Mouse (Mus musculus) layer of hippocampus, postnatal 25 days (tissue): ENCODE results near the gene Olfr648. TPM values are rescaled to one million over a fixed set of nuclear protein-coding genes. Genes with fewer than 3 reads are reported as not detected.
A peak's percentile ranks its signal among the peaks of the same experiment; 100 is the strongest.

Experiments
- DNase-seq, 2 experiments: peaks; one replicate each; pipeline ENCODE4 v3.0.0; 2022; ENCODE audit warnings: mixed read lengths in 2 of 2, low spot score in 1 of 2; ENCODE audit errors: extremely low spot score in 1 of 2
- total RNA-seq, 2 experiments: library from RNA; stranded (reverse); gene quantifications; 2 replicates each; pipeline ENCODE4 v1.2.3; 2021

Gene Olfr648
- total RNA-seq = under 1 TPM; 0.10 to 0.23 TPM

- DNase-seq = no peak
Observed at GRCm38 (mm10) chr7:104183292-104183691, at the start of gene Olfr648. Gene Olfr648 (minus strand): TSS chr7:104183392.

DNA sequence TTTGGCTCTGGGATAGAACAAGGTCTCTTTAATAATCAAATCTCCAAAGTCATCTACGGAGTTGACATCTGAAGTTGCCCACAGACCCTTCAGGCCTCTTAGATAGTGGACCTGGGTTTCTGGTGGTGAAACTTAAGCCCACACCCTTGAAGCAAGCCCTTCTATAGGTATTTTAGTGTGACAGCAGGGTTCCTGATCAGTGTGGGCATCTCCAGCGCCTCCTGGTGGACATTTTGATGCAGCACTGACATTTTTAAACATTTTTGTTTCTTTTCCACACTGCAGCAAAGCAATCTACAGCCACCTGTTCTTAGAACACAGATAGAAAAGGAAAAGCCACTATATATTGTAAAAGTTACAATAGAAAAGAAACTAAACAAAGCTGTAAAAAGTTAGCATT, 48.0 kb upstream of the Olfr648 start:
- DNase-seq = peak in 1 of 2 experiments; percentile 17

- peak in 1 of 2 experiments; percentile 10 for DNase-seq
Observed at GRCm38 (mm10) chr7:104218701-104219569, 35.7 kb upstream of the Olfr648 start, which contains the start of gene Trim6. Gene Trim6 (plus strand): TSS chr7:104218793.

- DNase-seq = no peak
Observed at GRCm38 (mm10) chr7:104217881-104218280, 34.7 kb upstream of the Olfr648 start.

GRCm38 (mm10) chr7:104216011-104216535, 32.9 kb upstream of the Olfr648 start:
- DNase-seq = no peak

DNA sequence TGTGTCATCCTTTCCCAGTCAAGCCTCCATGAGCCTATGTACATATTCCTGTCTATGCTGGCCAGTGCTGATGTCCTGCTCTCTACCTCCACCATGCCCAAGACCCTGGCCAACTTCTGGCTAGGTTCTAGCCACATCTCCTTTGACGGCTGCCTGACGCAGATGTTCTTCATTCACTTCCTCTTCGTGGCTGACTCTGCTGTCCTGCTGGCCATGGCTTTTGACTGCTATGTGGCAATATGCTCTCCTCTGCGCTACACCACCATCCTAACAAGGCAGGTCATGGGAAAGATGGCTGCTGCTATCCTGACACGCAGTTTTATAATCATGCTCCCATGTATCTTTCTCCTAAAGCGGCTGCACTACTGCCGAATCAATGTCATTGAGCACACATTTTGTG, 23.0 kb upstream of the Olfr648 start:
- no peak for DNase-seq

DNA sequence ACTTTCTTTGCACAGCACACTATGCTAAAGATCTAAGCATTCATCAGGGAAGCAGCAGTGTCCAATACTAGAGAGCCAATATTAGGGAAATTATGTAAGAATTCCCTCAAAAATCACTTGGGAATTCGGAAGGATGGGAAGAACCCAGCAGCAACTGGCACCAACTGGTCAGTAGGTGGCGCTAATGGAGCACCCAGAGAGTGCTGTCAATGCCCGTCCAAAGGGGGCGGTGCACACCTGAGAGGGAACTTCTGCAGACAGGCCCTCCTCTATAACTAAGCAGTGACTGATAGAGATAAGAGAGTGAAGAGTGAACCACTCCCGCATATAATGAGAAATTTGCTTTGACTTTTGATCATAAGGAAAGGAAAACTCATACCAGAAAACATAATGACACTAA, 16.6 kb upstream of the Olfr648 start:
- peak; percentile 13 to 65 for DNase-seq

DNA sequence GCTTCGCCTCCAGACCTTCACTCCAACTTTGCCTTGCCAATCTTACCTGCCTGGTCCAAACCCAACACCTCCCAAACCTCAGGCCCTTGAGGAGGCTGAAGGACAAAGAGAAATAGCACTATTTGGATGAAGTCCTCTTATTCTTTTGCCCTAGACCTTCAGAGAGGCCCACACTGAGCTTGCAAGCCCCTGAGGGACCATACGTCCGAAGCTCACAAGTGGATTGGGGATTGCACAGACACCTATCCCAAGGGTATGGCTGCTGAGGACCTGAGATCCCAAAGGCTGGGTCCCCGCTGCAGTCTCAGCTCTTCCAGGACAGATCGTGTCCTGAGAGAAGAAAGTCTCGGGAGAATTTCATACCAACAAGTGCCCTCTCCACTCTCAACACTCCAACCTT, 12.7 kb upstream of the Olfr648 start, which contains the start of gene Olfr649:
Olfr649 (minus strand) TSS at position 101 of the 400 bp plus-strand sequence.
- no peak for DNase-seq

GRCm38 (mm10) chr7:104191275-104191674, 8.1 kb upstream of the Olfr648 start:
- DNase-seq = no peak

- no peak for DNase-seq
Observed at GRCm38 (mm10) chr7:104179074-104179473, 4.1 kb downstream of the Olfr648 start.

DNA sequence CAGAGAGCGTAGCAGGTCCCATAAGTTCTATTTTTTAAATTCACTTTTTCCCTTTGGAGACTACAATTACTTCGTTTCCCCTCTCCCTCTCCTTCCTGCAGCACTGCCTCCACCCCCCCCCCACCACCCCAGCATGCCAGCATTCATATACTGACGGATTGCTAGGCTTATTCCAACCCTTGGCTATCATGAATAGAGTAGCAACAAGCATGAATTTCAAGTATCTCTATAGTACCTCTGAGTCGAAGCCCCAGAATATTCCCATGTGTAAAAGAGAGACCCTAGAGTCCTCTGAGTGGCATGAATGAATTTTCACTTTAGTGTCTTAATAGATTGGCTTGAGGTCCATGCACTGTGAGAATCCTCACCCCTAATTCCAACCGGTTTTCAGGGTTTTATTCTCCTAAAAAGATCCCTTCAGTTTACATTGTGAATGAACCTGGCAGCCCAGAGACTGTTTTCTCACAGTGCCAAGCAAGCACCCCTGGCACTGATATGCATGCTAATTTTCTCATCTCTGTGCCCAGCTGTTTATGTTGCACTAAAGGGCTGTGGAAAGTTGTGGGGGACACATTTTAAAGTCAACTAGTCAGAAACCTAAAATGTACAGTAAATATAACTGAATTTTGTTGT, 4.7 kb downstream of the Olfr648 start:
- DNase-seq = no peak

- DNase-seq = no peak
Observed at GRCm38 (mm10) chr7:104175085-104175484, 8.1 kb downstream of the Olfr648 start.

GRCm38 (mm10) chr7:104169634-104170204, 13.5 kb downstream of the Olfr648 start:
- no peak for DNase-seq

GRCm38 (mm10) chr7:104167105-104167504, 16.1 kb downstream of the Olfr648 start:
- no peak for DNase-seq

- DNase-seq = no peak
Observed at GRCm38 (mm10) chr7:104150456-104150855, 32.7 kb downstream of the Olfr648 start, which contains the start of gene Ubqlnl. Gene Ubqlnl (minus strand): TSS chr7:104150556.

GRCm38 (mm10) chr7:104143179-104143578, 40.0 kb downstream of the Olfr648 start, which contains the start of gene Ubqln3:
Gene Ubqln3 (minus strand): TSS chr7:104143279.
- no peak for DNase-seq

DNA sequence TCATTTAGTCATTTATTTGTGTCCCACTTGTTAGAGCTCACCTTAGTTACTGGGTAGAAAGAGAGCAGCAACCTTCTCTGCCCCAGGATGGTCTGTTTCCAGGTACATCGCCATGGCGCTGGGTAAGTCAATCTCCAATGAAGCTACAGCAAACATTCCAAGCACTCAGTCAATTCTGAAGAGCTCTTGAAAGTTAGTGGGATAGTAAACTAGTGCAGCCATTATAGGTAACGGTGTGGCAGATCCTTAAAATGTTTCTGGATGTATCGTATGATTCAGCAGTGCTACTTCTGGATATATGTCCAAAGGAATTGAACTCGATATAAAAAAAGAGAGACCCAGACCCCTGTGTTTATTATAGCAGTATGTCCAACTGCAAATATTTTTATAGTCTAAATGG, 45.9 kb downstream of the Olfr648 start, which contains the start of gene Olfr643:
Olfr643 (minus strand) TSS at position 101 of the 400 bp plus-strand sequence.
- DNase-seq = no peak

DNA sequence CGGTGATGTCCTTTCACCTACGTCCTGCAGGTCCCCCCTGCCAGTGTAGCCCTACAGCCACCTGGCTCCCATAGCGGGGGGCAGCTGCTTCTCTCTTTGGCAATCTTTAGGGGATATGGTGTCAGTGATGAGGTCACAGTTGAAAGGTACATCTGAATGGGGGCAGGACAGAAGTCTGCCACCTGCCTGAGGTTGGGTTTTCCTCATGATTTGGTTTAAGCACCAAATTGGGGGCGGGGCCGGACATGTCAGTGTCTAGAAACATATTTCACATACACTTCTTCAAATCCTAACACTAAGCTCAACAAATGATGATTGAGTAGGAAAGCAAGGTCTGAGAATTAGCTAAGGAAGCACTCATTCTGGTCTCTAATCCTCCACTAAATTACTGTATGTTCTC, 53.5 kb downstream of the Olfr648 start, which contains the start of gene Ubqln5:
Ubqln5 (minus strand) TSS at position 101 of the 400 bp plus-strand sequence.
- no peak for DNase-seq
